Mouse (Mus musculus): ENCODE results near the gene Kctd2. TPM values are rescaled to one million over a fixed set of nuclear protein-coding genes. Genes with fewer than 3 reads are reported as not detected.

Gene Kctd2
- polyA plus RNA-seq, 1 experiment, result 28.0 TPM

DNA sequence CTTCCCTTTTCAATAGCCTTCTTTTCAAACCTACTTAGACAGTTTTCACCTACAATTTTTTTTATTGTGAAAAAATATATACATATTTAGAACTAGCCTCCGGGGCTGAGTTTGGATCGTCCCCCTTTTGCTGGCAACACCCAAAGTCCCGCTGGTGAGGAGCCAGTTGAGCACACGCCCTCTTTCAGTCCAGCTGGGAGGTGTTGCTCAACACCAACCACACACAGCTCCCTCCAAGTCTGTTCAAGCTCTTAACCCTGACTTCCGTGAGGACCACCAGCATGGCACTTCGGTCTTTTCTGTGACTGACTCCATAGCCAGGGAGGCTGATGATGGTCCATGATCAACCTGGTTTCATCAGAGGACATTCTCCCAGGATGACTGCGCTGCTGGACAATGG is 21.8 kb upstream of the Kctd2 start:
- Histone ChIP-seq H3K4me3 (ENCODE audit: insufficient read depth, low read length) (no peak overlapping the region), H3K4me1 (ENCODE audit: control insufficient read depth, insufficient read depth, low read length) (0 out of 2 replicates have a peak, but pooled peaks cover 2% of the 10 kb centered on the region), H3K27ac (ENCODE audit: insufficient read depth, low read depth, low read length) (no peak overlapping the region)
- TF ChIP-seq POLR2A (IDR thresholded peaks at IDR 0.05; ENCODE audit: borderline replicate concordance, low read depth, low read length) (no peak), CTCF (IDR thresholded peaks at IDR 0.05; ENCODE audit: low read depth, low read length) (no peak)

DNA sequence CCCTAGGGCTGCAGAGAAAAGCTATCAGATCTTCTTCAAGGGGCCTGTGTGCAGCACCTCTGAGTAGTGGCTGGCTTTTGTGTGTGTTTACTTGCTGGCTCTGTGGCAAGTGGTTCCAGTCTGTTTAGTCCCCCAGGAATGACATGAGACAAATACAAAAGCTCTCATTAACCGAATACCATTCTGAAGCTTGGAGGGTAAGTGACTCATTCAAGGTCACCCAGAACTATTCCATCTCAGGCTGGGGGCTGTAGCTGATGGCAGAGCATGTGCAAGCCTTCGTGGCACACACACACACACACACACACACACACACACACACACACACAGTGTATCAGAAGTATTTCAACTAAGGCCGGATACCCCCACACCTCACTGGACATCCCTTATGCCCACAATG is 19.8 kb upstream of the Kctd2 start:
- Histone ChIP-seq H3K4me1 (ENCODE audit: control insufficient read depth, insufficient read depth, low read length) (peaks cover 10% of the 10 kb centered on the region), H3K27ac (ENCODE audit: insufficient read depth, low read depth, low read length) (no peak overlapping the region), H3K4me3 (ENCODE audit: insufficient read depth, low read length) (no peak overlapping the region)
- no peak for TF ChIP-seq POLR2A (IDR thresholded peaks at IDR 0.05; ENCODE audit: borderline replicate concordance, low read depth, low read length)

DNA sequence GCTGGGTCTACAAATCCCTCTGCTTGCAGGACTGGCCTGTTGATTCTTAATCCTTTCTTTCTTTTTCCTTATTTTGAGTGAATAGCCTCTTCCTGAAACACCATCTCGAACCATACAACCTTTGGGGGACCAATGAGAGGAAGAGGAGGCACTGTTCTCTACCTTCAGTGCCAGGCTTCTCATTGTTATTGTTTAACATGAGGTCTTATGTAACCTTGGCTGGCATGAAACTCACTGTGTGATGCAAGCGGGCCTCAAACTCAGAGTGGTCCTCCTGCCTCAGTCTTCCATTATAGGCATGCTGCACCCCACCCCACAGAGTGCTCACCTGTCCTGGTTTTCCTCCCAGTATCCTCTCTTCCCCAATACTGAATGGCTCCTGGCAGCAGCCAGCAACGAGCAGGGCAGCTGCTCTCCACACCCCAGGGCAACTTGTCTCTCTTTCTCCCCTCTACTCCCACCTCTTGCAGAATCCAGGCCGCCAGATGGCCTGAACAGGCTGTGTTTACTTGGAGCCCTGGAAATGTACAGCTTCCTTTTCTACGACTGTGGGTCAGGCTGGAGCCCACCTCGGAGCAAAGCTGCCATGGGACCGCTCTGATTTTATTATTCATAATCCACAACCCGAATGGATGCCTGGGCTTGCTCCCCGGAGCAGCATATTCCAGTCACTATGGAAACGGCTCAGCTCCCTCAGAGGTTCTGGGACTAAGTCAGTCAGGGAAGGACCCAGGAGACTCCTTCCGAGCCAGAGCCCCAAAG is 19.1 kb upstream of the Kctd2 start:
- no peak for TF ChIP-seq POLR2A (IDR thresholded peaks at IDR 0.05; ENCODE audit: borderline replicate concordance, low read depth, low read length)
- no peak for TF ChIP-seq CTCF (IDR thresholded peaks at IDR 0.05; ENCODE audit: low read depth, low read length)
- Histone ChIP-seq H3K4me3 (ENCODE audit: insufficient read depth, low read length) (no peak overlapping the region), H3K4me1 (ENCODE audit: control insufficient read depth, insufficient read depth, low read length) (peaks cover 10% of the 10 kb centered on the region), H3K27ac (ENCODE audit: insufficient read depth, low read depth, low read length) (no peak overlapping the region)

DNA sequence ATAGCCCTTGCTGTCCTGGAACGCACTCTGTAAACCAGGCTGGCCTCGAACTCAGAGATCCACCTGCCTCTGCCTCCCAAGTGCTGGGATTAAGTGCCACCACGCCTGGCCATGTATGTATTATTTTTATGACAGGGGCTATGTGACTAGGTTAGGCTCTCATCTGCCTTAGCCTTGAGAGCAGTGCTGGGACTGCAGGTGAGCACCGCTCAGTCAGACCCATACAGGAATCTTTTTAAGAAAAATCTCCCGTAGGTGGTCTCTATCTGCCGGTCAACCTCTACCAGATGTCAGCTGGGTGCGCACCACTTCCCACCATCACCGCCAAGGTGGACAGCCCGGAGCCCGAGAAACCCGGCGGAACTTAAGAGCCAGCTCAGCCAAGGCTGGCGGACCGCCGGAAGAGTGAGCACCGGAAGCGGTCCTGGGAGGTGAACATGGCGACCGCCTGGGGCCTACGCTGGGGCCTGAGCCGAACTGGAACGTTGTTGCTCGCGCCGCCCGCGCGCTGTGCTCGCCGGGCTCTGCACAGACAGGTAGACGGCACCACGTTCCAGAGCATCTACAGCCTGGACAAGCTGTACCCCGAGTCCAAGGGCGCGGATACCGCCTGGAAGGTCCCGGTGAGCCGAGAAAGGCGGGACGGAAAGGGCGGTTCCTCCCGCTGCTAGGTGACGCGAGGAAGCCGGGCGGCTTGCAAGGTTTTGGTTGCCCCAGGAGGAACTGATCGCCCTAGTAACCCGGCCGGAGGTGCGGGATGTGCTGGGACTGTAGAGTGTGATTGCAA is 16.4 kb upstream of the Kctd2 start, which contains the start of gene Mrpl58:
TSS of gene Mrpl58 (plus strand) at position 415 of the 787 bp plus-strand sequence.
- TF ChIP-seq CTCF (IDR thresholded peaks at IDR 0.05; ENCODE audit: low read depth, low read length) (no peak), POLR2A (IDR thresholded peaks at IDR 0.05; ENCODE audit: borderline replicate concordance, low read depth, low read length) (no peak)
- peaks cover 8% of the 10 kb centered on the region for H3K4me1 ChIP-seq (ENCODE audit: control insufficient read depth, insufficient read depth, low read length)
- H3K27ac ChIP-seq (ENCODE audit: insufficient read depth, low read depth, low read length), result peak within 1 kb of the TSS; percentile 66
- H3K4me3 ChIP-seq (ENCODE audit: insufficient read depth, low read length), result peak within 1 kb of the TSS; percentile 85

DNA sequence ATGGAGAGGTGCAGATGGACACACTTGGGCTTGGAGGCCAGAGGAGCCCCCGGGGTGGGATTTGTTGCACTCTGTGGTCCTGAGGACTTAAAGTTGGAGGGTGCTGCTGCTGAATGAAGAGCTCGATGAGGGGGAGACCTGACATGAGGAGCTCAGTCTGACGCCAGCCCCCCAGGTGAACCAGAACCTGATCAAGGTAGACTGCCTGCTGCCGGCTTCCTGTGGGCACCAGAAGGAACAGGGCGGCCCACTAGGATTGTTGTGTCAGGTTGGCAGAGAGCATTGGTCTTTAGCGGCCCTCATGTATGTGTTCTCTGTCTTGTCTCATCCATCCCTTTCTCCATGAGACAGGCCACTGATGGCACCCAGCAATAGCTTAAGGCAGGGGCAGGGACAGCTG is 14.2 kb upstream of the Kctd2 start:
- TF ChIP-seq POLR2A (IDR thresholded peaks at IDR 0.05; ENCODE audit: borderline replicate concordance, low read depth, low read length), result no peak
- TF ChIP-seq CTCF (IDR thresholded peaks at IDR 0.05; ENCODE audit: low read depth, low read length), result no peak
- Histone ChIP-seq H3K27ac (ENCODE audit: insufficient read depth, low read depth, low read length) (no peak overlapping the region), H3K4me1 (ENCODE audit: control insufficient read depth, insufficient read depth, low read length) (peaks cover 8% of the 10 kb centered on the region), H3K4me3 (ENCODE audit: insufficient read depth, low read length) (no peak overlapping the region)

DNA sequence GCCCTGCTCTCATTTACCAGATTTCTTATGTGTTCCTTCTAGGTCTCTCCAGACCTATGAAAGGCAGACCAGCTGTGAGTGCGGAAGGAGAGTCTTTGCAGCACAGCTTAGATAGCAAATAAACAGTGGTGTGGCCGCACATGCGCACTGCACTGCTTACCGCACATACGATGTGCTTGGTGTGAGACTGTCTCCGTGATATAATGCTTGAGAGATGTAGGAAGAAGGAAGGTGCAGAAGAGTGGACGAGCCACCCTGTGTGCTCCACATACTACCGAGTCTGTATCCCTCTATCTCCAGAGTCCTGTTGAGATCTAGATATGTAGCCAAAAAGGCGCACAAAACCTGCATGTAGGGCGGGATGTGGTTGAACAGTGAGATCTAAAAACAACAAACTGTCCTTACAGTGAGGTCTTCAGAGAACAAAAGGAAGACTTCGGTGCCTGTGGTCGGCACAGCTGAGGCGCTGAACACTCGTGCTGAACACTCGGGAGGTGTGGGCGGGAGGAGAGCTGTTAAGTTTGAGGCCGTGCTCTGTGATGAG is 13.0 kb upstream of the Kctd2 start:
- TF ChIP-seq POLR2A (IDR thresholded peaks at IDR 0.05; ENCODE audit: borderline replicate concordance, low read depth, low read length) (no peak), CTCF (IDR thresholded peaks at IDR 0.05; ENCODE audit: low read depth, low read length) (no peak)
- no peak overlapping the region for H3K4me3 ChIP-seq (ENCODE audit: insufficient read depth, low read length)
- H3K27ac ChIP-seq (ENCODE audit: insufficient read depth, low read depth, low read length), result no peak overlapping the region
- peaks cover 14% of the 10 kb centered on the region for H3K4me1 ChIP-seq (ENCODE audit: control insufficient read depth, insufficient read depth, low read length)

DNA sequence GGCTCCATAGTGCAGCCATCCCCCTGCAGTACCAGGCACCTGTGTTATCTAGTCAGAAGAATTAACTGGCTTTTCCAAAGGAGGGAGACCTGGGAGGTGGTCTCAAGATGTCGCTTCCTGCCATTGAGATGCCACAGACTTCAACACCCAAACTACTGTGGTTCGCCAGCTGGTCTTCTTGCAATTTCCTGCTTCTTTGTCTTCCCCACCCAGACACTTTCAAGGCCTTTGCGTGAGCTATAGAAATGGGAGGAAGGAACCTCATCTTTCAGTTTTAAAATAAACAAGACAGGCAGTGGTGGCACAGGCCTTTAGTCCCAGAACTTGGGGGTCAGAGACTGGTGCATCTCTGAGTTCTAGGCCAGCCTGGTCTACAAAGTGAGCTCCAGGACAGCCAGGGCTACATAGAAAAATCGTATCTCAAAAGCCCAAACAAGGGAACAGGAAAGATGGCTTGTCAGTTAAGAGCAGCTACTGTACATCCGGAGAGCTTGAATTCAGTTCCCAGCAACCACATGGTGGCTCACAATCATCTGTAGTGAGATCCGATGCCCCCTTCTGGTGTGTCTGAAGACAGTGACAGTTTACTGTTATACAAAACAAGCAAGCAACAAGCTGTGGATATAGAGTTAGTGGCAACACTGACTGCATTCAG is 11.5 kb upstream of the Kctd2 start:
- Histone ChIP-seq H3K4me3 (ENCODE audit: insufficient read depth, low read length) (no peak overlapping the region), H3K4me1 (ENCODE audit: control insufficient read depth, insufficient read depth, low read length) (peaks cover 14% of the 10 kb centered on the region), H3K27ac (ENCODE audit: insufficient read depth, low read depth, low read length) (no peak overlapping the region)
- TF ChIP-seq CTCF (IDR thresholded peaks at IDR 0.05; ENCODE audit: low read depth, low read length) (no peak), POLR2A (IDR thresholded peaks at IDR 0.05; ENCODE audit: borderline replicate concordance, low read depth, low read length) (no peak)

DNA sequence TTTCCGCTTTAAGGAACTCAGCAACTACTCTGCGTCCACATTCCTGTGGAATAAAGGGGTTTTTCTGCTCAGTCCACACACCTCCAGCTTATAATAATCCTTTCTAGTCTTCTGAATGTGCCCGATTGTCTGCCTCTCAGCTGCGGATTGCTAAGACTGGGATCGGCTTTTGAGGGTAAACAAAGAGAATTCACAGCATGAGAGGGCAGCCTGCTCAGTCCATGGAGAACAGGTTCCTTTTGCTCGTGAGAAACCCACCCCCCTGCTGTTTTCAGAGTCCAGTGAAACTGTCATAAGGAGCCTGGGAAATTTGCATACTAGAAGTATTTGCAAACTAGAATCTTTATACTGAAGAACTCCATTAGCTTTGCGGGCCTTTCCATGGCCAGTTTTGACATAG is 10.4 kb upstream of the Kctd2 start:
- Histone ChIP-seq H3K27ac (ENCODE audit: insufficient read depth, low read depth, low read length) (no peak overlapping the region), H3K4me3 (ENCODE audit: insufficient read depth, low read length) (no peak overlapping the region), H3K4me1 (ENCODE audit: control insufficient read depth, insufficient read depth, low read length) (peaks cover 11% of the 10 kb centered on the region)
- TF ChIP-seq POLR2A (IDR thresholded peaks at IDR 0.05; ENCODE audit: borderline replicate concordance, low read depth, low read length) (no peak), CTCF (IDR thresholded peaks at IDR 0.05; ENCODE audit: low read depth, low read length) (no peak)

DNA sequence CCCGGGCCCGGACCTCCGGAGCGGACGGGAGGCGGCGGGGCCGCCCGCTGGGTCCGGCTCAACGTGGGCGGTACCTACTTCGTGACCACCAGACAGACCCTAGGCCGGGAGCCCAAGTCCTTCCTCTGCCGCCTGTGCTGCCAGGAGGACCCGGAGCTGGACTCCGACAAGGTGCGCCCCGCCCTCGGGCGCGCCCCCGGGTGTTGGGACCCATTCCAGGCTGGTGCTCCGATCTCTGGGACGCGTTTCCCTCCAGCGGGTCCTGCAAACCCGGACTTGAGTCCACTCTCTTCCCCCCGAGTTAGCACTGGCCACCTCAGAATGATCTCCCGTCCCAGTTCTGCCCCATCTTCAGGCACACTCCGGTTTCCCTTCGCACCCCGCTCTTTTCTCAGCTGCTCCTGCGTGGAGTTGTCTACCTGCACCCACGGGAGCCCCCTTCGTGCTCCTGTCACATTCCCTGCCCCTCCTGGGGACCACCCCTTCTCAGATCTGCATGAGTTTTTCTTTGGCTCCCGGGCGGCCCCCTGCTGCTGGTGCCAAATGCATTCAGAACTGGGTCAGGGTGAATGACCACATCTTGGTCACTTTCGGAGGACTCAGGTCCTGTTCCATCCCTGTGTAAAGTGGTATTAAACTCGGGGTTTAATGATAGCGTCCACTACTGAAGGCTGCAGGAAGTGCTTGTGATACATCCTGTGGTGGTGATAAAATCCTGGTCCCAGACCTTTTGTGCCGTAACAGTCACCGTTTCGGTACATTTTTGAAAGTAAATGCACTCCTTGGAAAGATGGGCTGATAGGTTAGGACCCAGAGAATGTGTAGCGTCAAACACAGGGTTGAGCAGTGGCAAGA is 635 bp downstream of the Kctd2 start:
- TF ChIP-seq POLR2A (IDR thresholded peaks at IDR 0.05; ENCODE audit: borderline replicate concordance, low read depth, low read length), result no peak
- no peak for TF ChIP-seq CTCF (IDR thresholded peaks at IDR 0.05; ENCODE audit: low read depth, low read length)
- Histone ChIP-seq H3K4me3 (ENCODE audit: insufficient read depth, low read length) (peak overlapping the region; percentile 87), H3K4me1 (ENCODE audit: control insufficient read depth, insufficient read depth, low read length) (peaks cover 25% of the 10 kb centered on the region), H3K27ac (ENCODE audit: insufficient read depth, low read depth, low read length) (no peak overlapping the region)

All from bone marrow macrophage, adult 2 months (primary cell).